Mouse (Mus musculus) liver, adult 2 months (tissue): ENCODE results near the gene Zdbf2.

ENCODE experiments used
- CTCF ChIP-seq: fragments of 200-500 bp; IDR thresholded peaks from 2 replicates; pipeline ENCODE4 v1.5.1; 2011; ENCODE audit warnings: low read depth, low read length, control low read depth
- POLR2A ChIP-seq: fragments of 200-500 bp; IDR thresholded peaks from 2 replicates; pipeline ENCODE4 v1.6.1; 2011; ENCODE audit warnings: low read length, control low read depth; ENCODE audit not compliant: insufficient read depth; ENCODE audit errors: extremely low read depth

GRCm38 (mm10) chr1:63263671-63264070 lies 9.4 kb upstream of the Zdbf2 start:
- TF ChIP-seq CTCF (no peak), POLR2A (no peak)
